Mouse (Mus musculus) limb, embryonic 12.5 days (tissue): Measurements from ENCODE around the gene Ltbp3. TPM values are rescaled to one million over a fixed set of nuclear protein-coding genes. Genes with fewer than 3 reads are reported as not detected.

Experiments
- ATAC-seq: fragments of 200-750 bp; cut with Nextera tagmentation; 2 replicates; pipeline ENCODE4 v1.8.0; 2017; ENCODE audit warnings: low read depth, moderate TSS enrichment; ENCODE audit not compliant: insufficient number of reproducible peaks, insufficient read depth, low FRiP score, low TSS enrichment
- H3K27ac ChIP-seq: fragments of 300-500 bp; sonication (generic); 2 replicates; pipeline ENCODE4 v1.5.1; 2016; ENCODE audit warnings: mild to moderate bottlenecking, moderate library complexity
- H3K27me3 ChIP-seq: fragments of 300-500 bp; sonication (generic); 2 replicates; pipeline ENCODE4 v1.6.1; 2016; ENCODE audit warnings: mild to moderate bottlenecking, moderate library complexity
- H3K36me3 ChIP-seq: fragments of 300-500 bp; sonication (generic); 2 replicates; pipeline ENCODE4 v1.6.1; 2016; ENCODE audit warnings: mild to moderate bottlenecking, moderate library complexity
- H3K4me1 ChIP-seq: fragments of 300-500 bp; sonication (generic); replicated peaks from 2 replicates; pipeline ENCODE4 v1.6.1; 2016
- H3K4me2 ChIP-seq: fragments of 300-500 bp; sonication (generic); 2 replicates; pipeline ENCODE4 v1.6.1; 2016; ENCODE audit warnings: mild to moderate bottlenecking, moderate library complexity
- H3K4me3 ChIP-seq: fragments of 300-500 bp; sonication (generic); replicated peaks from 2 replicates; pipeline ENCODE4 v1.5.1; 2016; ENCODE audit warnings: mild to moderate bottlenecking
- H3K9ac ChIP-seq: fragments of 300-500 bp; sonication (generic); replicated peaks from 2 replicates; pipeline ENCODE4 v1.6.1; 2016; ENCODE audit warnings: mild to moderate bottlenecking, moderate library complexity
- H3K9me3 ChIP-seq: fragments of 300-500 bp; sonication (generic); 2 replicates; pipeline ENCODE4 v1.6.1; 2016; ENCODE audit warnings: mild to moderate bottlenecking, moderate library complexity
- WGBS: fragments of 180-500 bp; shearing (Covaris S2); methylation state at CpG from one replicate; pipeline ENCODE4 v1.1.7; 2016; 5-methylcytosine and 5-hydroxymethylcytosine counted together
- polyA plus RNA-seq: library from polyadenylated mRNA; unstranded; fragments of >200 nt; fragmentation: Nextera tagmentation; extraction: Ambion mirVana; gene quantifications from 2 replicates; pipeline ENCODE4 v1.2.1, GENCODE M21; 2016

The Ltbp3 gene
- polyA plus RNA-seq, 1 experiment from 2014 or later, result 17.0 TPM

GRCm38 (mm10) chr19:5794771-5795576 lies 54.3 kb downstream of the Ltbp3 start:
- Histone ChIP-seq H3K9me3 (no peaks in the 10 kb centered on the region), H3K36me3 (peaks cover 45% of the 10 kb centered on the region), H3K4me1 (peaks cover 33% of the 10 kb centered on the region), H3K27ac (peak overlapping the region; percentile 68), H3K4me3 (no peak overlapping the region), H3K4me2 (0 out of 2 replicates have a peak overlapping the region, but pooled peaks have one; percentile 16), H3K9ac (no peak overlapping the region), H3K27me3 (no peaks in the 10 kb centered on the region)
- ATAC-seq, result no peak
- 51% methylated on average over 5 of the region's 5 CpGs for WGBS

- Histone ChIP-seq H3K4me3 (peak overlapping the region; percentile 75), H3K9me3 (no peaks in the 10 kb centered on the region), H3K27me3 (no peaks in the 10 kb centered on the region), H3K36me3 (peaks cover 45% of the 10 kb centered on the region), H3K4me1 (peaks cover 33% of the 10 kb centered on the region), H3K27ac (peak overlapping the region; percentile 73; the same call in 1 of the 2 replicates), H3K4me2 (peak overlapping the region; percentile 94), H3K9ac (peak overlapping the region; percentile 86; the same call in 1 of the 2 replicates)
- ATAC-seq, result no peak
- 71% methylated on average over 11 of the region's 11 CpGs for WGBS
Observed at GRCm38 (mm10) chr19:5795668-5796572, 55.2 kb downstream of the Ltbp3 start.

- H3K27me3 ChIP-seq, result no peaks in the 10 kb centered on the region
- H3K4me1 ChIP-seq, result peaks cover 33% of the 10 kb centered on the region
- peak overlapping the region; percentile 86; the same call in 1 of the 2 replicates for H3K9ac ChIP-seq
- H3K9me3 ChIP-seq, result no peaks in the 10 kb centered on the region
- H3K4me3 ChIP-seq, result peak overlapping the region; percentile 75
- peak overlapping the region; percentile 94 for H3K4me2 ChIP-seq
- H3K36me3 ChIP-seq, result peaks cover 45% of the 10 kb centered on the region
- no peak for ATAC-seq
- WGBS, result 76% methylated on average over 7 of the region's 7 CpGs
- H3K27ac ChIP-seq, result peak overlapping the region; percentile 73; the same call in 1 of the 2 replicates
Observed at GRCm38 (mm10) chr19:5796573-5797111, 55.9 kb downstream of the Ltbp3 start.

GRCm38 (mm10) chr19:5797381-5798111 lies 56.8 kb downstream of the Ltbp3 start:
- ATAC-seq, result no peak
- peak overlapping the region; percentile 75 for H3K4me3 ChIP-seq
- no peaks in the 10 kb centered on the region for H3K9me3 ChIP-seq
- peak overlapping the region; percentile 86 for H3K9ac ChIP-seq
- H3K4me2 ChIP-seq, result peak overlapping the region; percentile 94
- no peaks in the 10 kb centered on the region for H3K27me3 ChIP-seq
- peaks cover 45% of the 10 kb centered on the region for H3K36me3 ChIP-seq
- H3K4me1 ChIP-seq, result peaks cover 33% of the 10 kb centered on the region
- WGBS, result 38% methylated on average over 7 of the region's 7 CpGs
- H3K27ac ChIP-seq, result peak overlapping the region; percentile 73; the same call in 1 of the 2 replicates

- 0 out of 2 replicates have a peak overlapping the region, but pooled peaks have one; percentile 45 for H3K27ac ChIP-seq
- peak overlapping the region; percentile 75 for H3K4me3 ChIP-seq
- H3K9me3 ChIP-seq, result no peaks in the 10 kb centered on the region
- peaks cover 36% of the 10 kb centered on the region for H3K4me1 ChIP-seq
- peaks cover 45% of the 10 kb centered on the region for H3K36me3 ChIP-seq
- no peak for ATAC-seq
- H3K27me3 ChIP-seq, result no peaks in the 10 kb centered on the region
- peak overlapping the region; percentile 94 for H3K4me2 ChIP-seq
- WGBS, result 6% methylated on average over 7 of the region's 7 CpGs
- H3K9ac ChIP-seq, result peak overlapping the region; percentile 86
Observed at GRCm38 (mm10) chr19:5798700-5799479, 58.2 kb downstream of the Ltbp3 start.

GRCm38 (mm10) chr19:5799566-5800349 lies 59.1 kb downstream of the Ltbp3 start:
- ATAC-seq, result no peak
- WGBS, result 2% methylated on average over 10 of the region's 10 CpGs
- Histone ChIP-seq H3K9me3 (no peaks in the 10 kb centered on the region), H3K9ac (peak overlapping the region; percentile 98), H3K36me3 (peaks cover 43% of the 10 kb centered on the region), H3K27me3 (no peaks in the 10 kb centered on the region), H3K4me1 (peaks cover 40% of the 10 kb centered on the region), H3K4me2 (peak overlapping the region; percentile 94), H3K27ac (peak overlapping the region; percentile 99), H3K4me3 (peak overlapping the region; percentile 75)

- H3K36me3 ChIP-seq, result peaks cover 38% of the 10 kb centered on the region
- H3K4me1 ChIP-seq, result peaks cover 40% of the 10 kb centered on the region
- H3K27ac ChIP-seq, result peak overlapping the region; percentile 99
- ATAC-seq, result no peak
- WGBS, result 0% methylated on average over 2 of the region's 2 CpGs
- H3K27me3 ChIP-seq, result no peaks in the 10 kb centered on the region
- peak overlapping the region; percentile 75 for H3K4me3 ChIP-seq
- no peaks in the 10 kb centered on the region for H3K9me3 ChIP-seq
- peak overlapping the region; percentile 98 for H3K9ac ChIP-seq
- H3K4me2 ChIP-seq, result peak overlapping the region; percentile 94
Observed at GRCm38 (mm10) chr19:5800350-5800631, 59.6 kb downstream of the Ltbp3 start.

- H3K36me3 ChIP-seq, result peaks cover 32% of the 10 kb centered on the region
- H3K9ac ChIP-seq, result peak overlapping the region; percentile 98
- H3K4me2 ChIP-seq, result peak overlapping the region; percentile 94
- H3K4me3 ChIP-seq, result peak overlapping the region; percentile 75
- under 1% methylated on average over 19 of the region's 19 CpGs for whole genome bisulfite sequencing
- H3K27me3 ChIP-seq, result no peaks in the 10 kb centered on the region
- no peaks in the 10 kb centered on the region for H3K9me3 ChIP-seq
- peaks cover 38% of the 10 kb centered on the region for H3K4me1 ChIP-seq
- peak overlapping the region; percentile 99 for H3K27ac ChIP-seq
- no peak for ATAC-seq
Observed at GRCm38 (mm10) chr19:5800632-5801431, 60.1 kb downstream of the Ltbp3 start.

- no peaks in the 10 kb centered on the region for H3K9me3 ChIP-seq
- H3K9ac ChIP-seq, result peak overlapping the region; percentile 98
- H3K27me3 ChIP-seq, result no peaks in the 10 kb centered on the region
- no peak for ATAC-seq
- peaks cover 26% of the 10 kb centered on the region for H3K36me3 ChIP-seq
- peaks cover 37% of the 10 kb centered on the region for H3K4me1 ChIP-seq
- 9% methylated on average over 3 of the region's 3 CpGs for whole genome bisulfite sequencing
- H3K4me2 ChIP-seq, result peak overlapping the region; percentile 94
- H3K27ac ChIP-seq, result peak overlapping the region; percentile 99
- H3K4me3 ChIP-seq, result peak overlapping the region; percentile 75
Observed at GRCm38 (mm10) chr19:5801432-5801964, 60.8 kb downstream of the Ltbp3 start.
